Comparison of ENCODE assay signal across 8 mouse cellular contexts in genomic region chr2:70620225-70620624, GRCm38 (mm10). TPM values are rescaled to one million over a fixed set of nuclear protein-coding genes. Genes with fewer than 3 reads are reported as not detected.
DNase-seq lines count a peak whose midpoint lies in the region; ATAC-seq and TF ChIP-seq lines count a peak whose summit lies in the region.
"Had no signal": no experiment of that assay in that cellular context is flagged by ENCODE, and none has a peak within 500 bp of the region (broad histone marks: within the 10 kb centered on the region; RNA-seq: fewer than 3 reads in every experiment).

No protein-coding gene starts in this region.

- H3K27me3 ChIP-seq in embryonic facial prominence, embryonic 11.5 days (ENCODE audit: control insufficient read depth, insufficient read depth, low read length), result no peaks in the 10 kb centered on the region
- H3K27me3 ChIP-seq in midbrain, postnatal 0 days (ENCODE audit: insufficient read depth, low read length), result no peaks in the 10 kb centered on the region
- H3K27me3 ChIP-seq: heart, embryonic 15.5 days had no signal

- no peaks in the 10 kb centered on the region for H3K36me3 ChIP-seq in embryonic facial prominence, embryonic 11.5 days (replicated peaks; ENCODE audit: control insufficient read depth, insufficient read depth, low read depth, low read length)
- no peaks in the 10 kb centered on the region for H3K36me3 ChIP-seq in midbrain, postnatal 0 days (ENCODE audit: insufficient read depth, low read length)
- H3K36me3 ChIP-seq: heart, embryonic 15.5 days had no signal

- H3K4me1 ChIP-seq in lung, adult 2 months (ENCODE audit: control insufficient read depth, insufficient read depth, low read length), result no peaks in the 10 kb centered on the region
- H3K4me1 ChIP-seq in embryonic facial prominence, embryonic 11.5 days (ENCODE audit: control insufficient read depth, insufficient read depth, low read length), result no peaks in the 10 kb centered on the region
- no peaks in the 10 kb centered on the region for H3K4me1 ChIP-seq in midbrain, postnatal 0 days (ENCODE audit: insufficient read depth, low read length)
- H3K4me1 ChIP-seq: heart, embryonic 15.5 days had no signal

- no peak overlapping the region for H3K4me3 ChIP-seq in lung, adult 2 months (replicated peaks; ENCODE audit: extremely low read depth, low read depth, low read length)
- H3K4me3 ChIP-seq in embryonic facial prominence, embryonic 11.5 days (ENCODE audit: low read depth, low read length), result no peak overlapping the region
- no peak overlapping the region for H3K4me3 ChIP-seq in midbrain, postnatal 0 days (ENCODE audit: low read depth, low read length)
- H3K4me3 ChIP-seq: heart, embryonic 15.5 days had no signal

- no peak overlapping the region for H3K27ac ChIP-seq in embryonic facial prominence, embryonic 11.5 days (replicated peaks; ENCODE audit: low read depth, low read length)
- H3K27ac ChIP-seq in midbrain, postnatal 0 days (ENCODE audit: low read depth, low read length), result no peak overlapping the region
- H3K27ac ChIP-seq: heart, embryonic 15.5 days had no signal

- no peak for TF ChIP-seq POLR2A in lung, adult 2 months (IDR thresholded peaks at IDR 0.05; ENCODE audit: borderline replicate concordance, extremely low read depth, low read depth, low read length)

- peak; percentile 24; the same call in 1 of the 2 replicates for TF ChIP-seq CTCF in lung, adult 2 months (IDR thresholded peaks at IDR 0.05; ENCODE audit: insufficient read depth, low read length)
- peak; percentile 81 for TF ChIP-seq CTCF in midbrain, postnatal 0 days (IDR thresholded peaks at IDR 0.05)

- peak; percentile 27 for DNase-seq in lung, adult 2 months
- no peak for DNase-seq in lung, adult 18-20 months
- peak; percentile 48 for DNase-seq in adrenal gland, adult 2 months
- DNase-seq in embryonic facial prominence, embryonic 11.5 days (ENCODE audit: low spot score), result peak; percentile 85
- peak; percentile 63 to 65 for DNase-seq in layer of hippocampus, postnatal 36 days
- DNase-seq in midbrain, postnatal 0 days (ENCODE audit: low spot score), result peak; percentile 87
- DNase-seq in thymus, adult 18-20 months, result peak; percentile 8 to 11

- WGBS in lung, adult 2 months, result 24% methylated on average over 6 of the region's 6 CpGs
- 13% methylated on average over 6 of the region's 6 CpGs for WGBS in embryonic facial prominence, embryonic 11.5 days
- 13% methylated on average over 6 of the region's 6 CpGs for WGBS in midbrain, postnatal 0 days

- no peak overlapping the region for H3K4me2 ChIP-seq in embryonic facial prominence, embryonic 11.5 days (ENCODE audit: low read depth, low read length)
- no peak overlapping the region for H3K4me2 ChIP-seq in midbrain, postnatal 0 days (ENCODE audit: low read depth, low read length, poor library complexity, severe bottlenecking)
- H3K4me2 ChIP-seq: heart, embryonic 15.5 days had no signal

- ATAC-seq in embryonic facial prominence, embryonic 11.5 days (replicated peaks; ENCODE audit: insufficient number of reproducible peaks, low FRiP score, low TSS enrichment, low read depth), result no peak
- no peak for ATAC-seq in midbrain, postnatal 0 days (ENCODE audit: low FRiP score)

- H3K9me3 ChIP-seq in embryonic facial prominence, embryonic 11.5 days (replicated peaks; ENCODE audit: control insufficient read depth, low read length), result no peaks in the 10 kb centered on the region
- H3K9me3 ChIP-seq in midbrain, postnatal 0 days (ENCODE audit: low read length), result no peaks in the 10 kb centered on the region
- H3K9me3 ChIP-seq: heart, embryonic 15.5 days had no signal

- H3K9ac ChIP-seq in embryonic facial prominence, embryonic 11.5 days (replicated peaks; ENCODE audit: low read length), result no peak overlapping the region
- no peak overlapping the region for H3K9ac ChIP-seq in midbrain, postnatal 0 days (replicated peaks; ENCODE audit: low read length, poor library complexity, severe bottlenecking)
- H3K9ac ChIP-seq: heart, embryonic 15.5 days had no signal

RNA-seq across cellular contexts. Expression of gene Gorasp2, which starts 41.2 kb away (rescaled TPM):
- 93.3 and 95.5 TPM in 2 replicates for polyA plus RNA-seq in lung, adult 2 months (2012; rRNA removed)
- 100 to 1,000 TPM; 116 to 119 TPM for total RNA-seq in adrenal gland, adult 2 months (2021)
- 151 and 203 TPM in 2 replicates for polyA plus RNA-seq in adrenal gland, adult 2 months (2012; rRNA removed)
- 156 and 163 TPM in 2 replicates for polyA plus RNA-seq in embryonic facial prominence, embryonic 11.5 days (2014; fragmentation: Nextera tagmentation; extraction: Ambion mirVana)
- 100 to 1,000 TPM; 104 to 108 TPM for total RNA-seq in layer of hippocampus, postnatal 36 days (2021)
- total RNA-seq in midbrain, postnatal 0 days (2014; rRNA removed), result 84.8 and 106 TPM in 2 replicates
- polyA plus RNA-seq in midbrain, postnatal 0 days (2015; fragmentation: Nextera tagmentation; extraction: Ambion mirVana), result 159 and 160 TPM in 2 replicates

RNA-seq across cellular contexts. Expression of gene Gm26558, which starts 41.7 kb away (rescaled TPM):
- 0.47 and 1.2 TPM in 2 replicates for polyA plus RNA-seq in lung, adult 2 months (2012; rRNA removed)
- not detected for total RNA-seq in adrenal gland, adult 2 months (2021)
- 1.4 and 2.4 TPM in 2 replicates for polyA plus RNA-seq in adrenal gland, adult 2 months (2012; rRNA removed)
- polyA plus RNA-seq in embryonic facial prominence, embryonic 11.5 days (2014; fragmentation: Nextera tagmentation; extraction: Ambion mirVana), result 3.8 and 3.9 TPM in 2 replicates
- not detected for total RNA-seq in layer of hippocampus, postnatal 36 days (2021)
- 1.6 and 1.8 TPM in 2 replicates for total RNA-seq in midbrain, postnatal 0 days (2014; rRNA removed)
- 4.0 and 6.5 TPM in 2 replicates for polyA plus RNA-seq in midbrain, postnatal 0 days (2015; fragmentation: Nextera tagmentation; extraction: Ambion mirVana)

Comparison
In these comparisons a context has a peak if more than half of its experiments do, and no peak if none do; other contexts are left out.
1. DNase-seq: peak in lung, adult 2 months (single experiment), adrenal gland, adult 2 months (single experiment), embryonic facial prominence, embryonic 11.5 days (single experiment), layer of hippocampus, postnatal 36 days (2 of 2), midbrain, postnatal 0 days (single experiment) and thymus, adult 18-20 months (2 of 2); none in lung, adult 18-20 months (0 of 2).